Mouse (Mus musculus) ES-E14 (cell line): ENCODE measurements around the gene Cenpf. TPM values are rescaled to one million over a fixed set of nuclear protein-coding genes. Genes with fewer than 3 reads are reported as not detected.
A peak's percentile ranks its signal among the peaks of the same experiment; 100 is the strongest.

Experiments
- DNase-seq: peaks from one replicate; pipeline ENCODE4 v3.0.0-alpha.2; 2013; ENCODE audit warnings: low read depth, low spot score
- H3K27ac ChIP-seq: 2 replicates; pipeline ENCODE4 v1.5.1; 2012; ENCODE audit warnings: low read depth, mild to moderate bottlenecking, low read length, moderate library complexity, mixed read lengths; ENCODE audit not compliant: poor library complexity, insufficient read depth, severe bottlenecking
- H3K36me3 ChIP-seq: 2 replicates; pipeline ENCODE4 v1.6.1; 2012; ENCODE audit warnings: mild to moderate bottlenecking, low read length, moderate library complexity, mixed read lengths; ENCODE audit not compliant: control insufficient read depth, poor library complexity, insufficient read depth, severe bottlenecking
- H3K4me1 ChIP-seq, 2 experiments: fragments of 150-350 bp in 1 of 2; sonication (generic) in 1 of 2; 2 replicates each; pipeline ENCODE4 v1.6.1; 2012; ENCODE audit warnings: low read length in 2 of 2, mild to moderate bottlenecking in 1 of 2, mixed read lengths in 1 of 2; ENCODE audit not compliant: control insufficient read depth in 2 of 2, insufficient read depth in 2 of 2, poor library complexity in 1 of 2
- H3K4me3 ChIP-seq, 2 experiments: fragments of 150-350 bp in 1 of 2; sonication (generic) in 1 of 2; 2 replicates each; pipeline ENCODE4 v1.5.1; 2012; ENCODE audit warnings: low read length in 2 of 2, low read depth in 1 of 2, mild to moderate bottlenecking in 1 of 2, mixed read lengths in 1 of 2; ENCODE audit not compliant: insufficient read depth in 1 of 2, poor library complexity in 1 of 2, severe bottlenecking in 1 of 2
- H3K9ac ChIP-seq: 2 replicates; pipeline ENCODE4 v1.6.1; 2012; ENCODE audit warnings: low read depth, mild to moderate bottlenecking, low read length, mixed read lengths; ENCODE audit not compliant: poor library complexity, insufficient read depth, severe bottlenecking
- H3K9me3 ChIP-seq: fragments of 150-350 bp; sonication (generic); 2 replicates; pipeline ENCODE4 v1.6.1; 2012; ENCODE audit warnings: low read depth, mild to moderate bottlenecking, low read length; ENCODE audit not compliant: control insufficient read depth, insufficient read depth
- CHD2 ChIP-seq: IDR thresholded peaks from 2 replicates; pipeline ENCODE4 v1.6.1; 2014; ENCODE audit warnings: mild to moderate bottlenecking, low read depth, low read length, inconsistent platforms
- HCFC1 ChIP-seq: IDR thresholded peaks from 2 replicates; pipeline ENCODE4 v1.6.1; 2012; ENCODE audit warnings: low read length, inconsistent platforms, borderline replicate concordance; ENCODE audit not compliant: insufficient read depth
- MAFK ChIP-seq: IDR thresholded peaks from 2 replicates; pipeline ENCODE4 v1.6.1; 2014; ENCODE audit warnings: mild to moderate bottlenecking, low read depth, low read length, inconsistent platforms; ENCODE audit not compliant: insufficient read depth
- ZC3H11A ChIP-seq: IDR thresholded peaks from 2 replicates; pipeline ENCODE4 v1.6.1; 2012; ENCODE audit warnings: low read depth, mild to moderate bottlenecking, inconsistent platforms, low read length, borderline replicate concordance
- ZNF384 ChIP-seq: IDR thresholded peaks from 2 replicates; pipeline ENCODE4 v1.6.1; 2012; ENCODE audit warnings: low read depth, low read length, inconsistent platforms
- in situ Hi-C, 2 experiments: fragments of 600-800 bp; cut with MboI; formaldehyde crosslinking; loops; one replicate each; pipeline ENCODE4 v1.15.1; 2025; ENCODE audit warnings: low sequenced_read_pairs in 2 of 2, inconsistent platforms in 1 of 2; ENCODE audit not compliant: unreplicated experiment in 2 of 2
- total RNA-seq: library from RNA; depleted of rRNA; stranded (reverse); fragments of 300-350 nt; gene quantifications from 2 replicates; pipeline ENCODE4 v1.2.3, GENCODE M21; 2012

Gene Cenpf
- total RNA-seq, 1 experiment = 46.5 TPM

DNA sequence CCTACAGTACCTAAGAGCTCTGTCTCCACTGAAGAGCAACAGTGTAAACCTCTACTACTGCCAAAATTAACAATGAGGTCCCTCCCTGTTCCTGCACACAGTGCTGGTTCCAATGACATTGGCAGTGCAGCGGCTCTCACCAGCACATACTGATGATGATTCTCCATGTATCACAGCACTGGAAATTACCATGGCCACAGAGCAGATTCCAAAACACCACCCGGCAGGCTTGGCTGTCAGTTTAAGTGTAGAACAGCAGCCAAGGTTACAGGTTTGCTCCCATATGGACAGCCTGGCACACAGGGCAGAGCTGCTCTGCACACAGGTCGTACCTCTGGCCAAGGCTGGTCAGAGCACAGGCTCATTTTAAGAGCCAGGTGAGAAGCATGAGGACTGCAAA is 8.3 kb downstream of the Cenpf start:
- no peaks in the 10 kb centered on the region for H3K9me3 ChIP-seq
- DNase-seq = no peak
- H3K4me1 ChIP-seq = no peaks in the 10 kb centered on the region
- peaks cover 20% of the 10 kb centered on the region for H3K36me3 ChIP-seq
- no peak overlapping the region for H3K9ac ChIP-seq
- no peak overlapping the region for H3K27ac ChIP-seq
- no peak overlapping the region for H3K4me3 ChIP-seq
- TF ChIP-seq CHD2 (no peak), HCFC1 (no peak), ZNF384 (no peak), MAFK (no peak)
- in situ Hi-C loops = no loop called here

DNA sequence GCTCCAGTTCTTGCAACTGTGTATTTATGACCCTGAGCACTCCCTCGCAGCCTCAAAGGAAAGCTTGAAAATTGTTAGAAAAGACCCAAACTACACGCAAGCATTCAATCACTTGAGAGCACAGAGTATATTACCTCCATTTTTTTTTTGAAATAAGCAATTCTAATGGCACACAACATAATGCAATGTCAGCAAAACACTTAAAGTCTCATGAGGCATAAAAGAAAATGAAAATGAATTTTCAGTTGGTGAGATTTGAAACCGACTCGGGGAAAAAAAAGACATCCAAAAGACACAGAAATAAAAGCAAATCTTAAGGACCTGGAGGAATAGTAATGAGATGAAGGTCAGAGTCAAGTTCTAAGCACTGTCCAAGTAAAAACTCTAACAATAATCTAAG is 11.9 kb downstream of the Cenpf start:
- Histone ChIP-seq H3K27ac (no peak overlapping the region), H3K4me1 (no peaks in the 10 kb centered on the region), H3K9ac (no peak overlapping the region), H3K9me3 (no peaks in the 10 kb centered on the region), H3K36me3 (peaks cover 16% of the 10 kb centered on the region), H3K4me3 (no peak overlapping the region)
- no peak for TF ChIP-seq ZC3H11A
- no peak for TF ChIP-seq HCFC1
- TF ChIP-seq MAFK = peak; percentile 79
- TF ChIP-seq CHD2 = no peak
- in situ Hi-C loops = no loop called here
- no peak for DNase-seq

GRCm38 (mm10) chr1:189675421-189675820 is 12.5 kb downstream of the Cenpf start:
- Histone ChIP-seq H3K9ac (no peak overlapping the region), H3K36me3 (peaks cover 18% of the 10 kb centered on the region), H3K4me3 (no peak overlapping the region), H3K4me1 (no peaks in the 10 kb centered on the region), H3K27ac (no peak overlapping the region), H3K9me3 (no peaks in the 10 kb centered on the region)
- TF ChIP-seq ZNF384 (no peak), MAFK (no peak), ZC3H11A (no peak), CHD2 (no peak)
- no peak for DNase-seq
- in situ Hi-C loops = no loop called here

- Histone ChIP-seq H3K36me3 (peaks cover 24% of the 10 kb centered on the region), H3K9me3 (no peaks in the 10 kb centered on the region), H3K27ac (no peak overlapping the region), H3K4me1 (peaks cover 0 to 4% of the 10 kb centered on the region in 2 experiments; a peak in 1 of 4 replicates), H3K4me3 (no peak overlapping the region), H3K9ac (no peak overlapping the region)
- in situ Hi-C loops = no loop called here
- no peak for DNase-seq
- TF ChIP-seq CHD2 (no peak), MAFK (no peak), ZNF384 (no peak), ZC3H11A (no peak), HCFC1 (no peak)
These were observed 21.9 kb downstream of the Cenpf start for GRCm38 (mm10) chr1:189665966-189666365.

- DNase-seq = no peak
- in situ Hi-C loops = no loop called here
- Histone ChIP-seq H3K9ac (no peak overlapping the region), H3K27ac (no peak overlapping the region), H3K36me3 (peaks cover 22% of the 10 kb centered on the region), H3K4me1 (peaks cover 0 to 4% of the 10 kb centered on the region in 2 experiments; a peak in 1 of 4 replicates), H3K9me3 (no peaks in the 10 kb centered on the region), H3K4me3 (no peak overlapping the region)
- TF ChIP-seq MAFK (no peak), ZC3H11A (no peak)
These were observed 23.1 kb downstream of the Cenpf start for GRCm38 (mm10) chr1:189664873-189665144.
